Mouse (Mus musculus) midbrain, embryonic 13.5 days (tissue): ENCODE measurements around the gene Slc25a36. TPM values are rescaled to one million over a fixed set of nuclear protein-coding genes. Genes with fewer than 3 reads are reported as not detected.

Source experiments
- ATAC-seq: fragments of 200-750 bp; cut with Nextera tagmentation; 2 replicates; pipeline ENCODE4 v1.8.0; 2017; ENCODE audit warnings: mild to moderate bottlenecking, moderate TSS enrichment, moderate library complexity
- H3K27ac ChIP-seq: fragments of 300-500 bp; sonication (generic); 2 replicates; pipeline ENCODE4 v1.5.1; 2015; ENCODE audit warnings: inconsistent platforms, mild to moderate bottlenecking, moderate library complexity
- H3K27me3 ChIP-seq: fragments of 300-500 bp; sonication (generic); 2 replicates; pipeline ENCODE4 v1.6.1; 2015; ENCODE audit warnings: mild to moderate bottlenecking, inconsistent platforms
- H3K36me3 ChIP-seq: fragments of 300-500 bp; sonication (generic); 2 replicates; pipeline ENCODE4 v1.6.1; 2015; ENCODE audit warnings: mild to moderate bottlenecking, inconsistent platforms
- H3K4me1 ChIP-seq: fragments of 300-500 bp; sonication (generic); replicated peaks from 2 replicates; pipeline ENCODE4 v1.6.1; 2015; ENCODE audit warnings: inconsistent platforms
- H3K4me2 ChIP-seq: fragments of 300-500 bp; sonication (generic); replicated peaks from 2 replicates; pipeline ENCODE4 v1.6.1; 2015; ENCODE audit warnings: moderate library complexity, mild to moderate bottlenecking, inconsistent platforms
- H3K4me3 ChIP-seq: fragments of 300-500 bp; sonication (generic); replicated peaks from 2 replicates; pipeline ENCODE4 v1.5.1; 2015; ENCODE audit warnings: mild to moderate bottlenecking, inconsistent platforms
- H3K9ac ChIP-seq: fragments of 300-500 bp; sonication (generic); replicated peaks from 2 replicates; pipeline ENCODE4 v1.6.1; 2015; ENCODE audit warnings: mild to moderate bottlenecking, inconsistent platforms
- H3K9me3 ChIP-seq: fragments of 300-500 bp; sonication (generic); 2 replicates; pipeline ENCODE4 v1.6.1; 2016; ENCODE audit warnings: mild to moderate bottlenecking, inconsistent platforms
- WGBS: fragments of 180-500 bp; shearing (Covaris S2); methylation state at CpG from one replicate; pipeline ENCODE4 v1.1.7; 2015; 5-methylcytosine and 5-hydroxymethylcytosine counted together
- polyA plus RNA-seq: library from polyadenylated mRNA; unstranded; fragments of >200 nt; fragmentation: Nextera tagmentation; extraction: Ambion mirVana; gene quantifications from 2 replicates; pipeline ENCODE4 v1.2.1, GENCODE M21; 2015

Gene Slc25a36
- polyA plus RNA-seq, 1 experiment from 2014 or later: 74.5 TPM

GRCm38 (mm10) chr9:97105400-97105985 is 5.5 kb downstream of the Slc25a36 start:
- Histone ChIP-seq H3K27me3 (no peaks in the 10 kb centered on the region), H3K27ac (no peak overlapping the region), H3K9me3 (no peaks in the 10 kb centered on the region), H3K4me3 (no peak overlapping the region), H3K4me2 (no peak overlapping the region), H3K4me1 (peaks cover 25% of the 10 kb centered on the region), H3K9ac (no peak overlapping the region), H3K36me3 (no peaks in the 10 kb centered on the region)
- WGBS: 86% methylated on average over 2 of the region's 2 CpGs
- no peak for ATAC-seq

- Histone ChIP-seq H3K4me2 (no peak overlapping the region), H3K27ac (no peak overlapping the region), H3K27me3 (no peaks in the 10 kb centered on the region), H3K9me3 (no peaks in the 10 kb centered on the region), H3K9ac (no peak overlapping the region), H3K4me1 (peaks cover 8% of the 10 kb centered on the region), H3K36me3 (peaks cover 6% of the 10 kb centered on the region), H3K4me3 (no peak overlapping the region)
- no peak for ATAC-seq
- 89% methylated on average over 2 of the region's 2 CpGs for WGBS
Observed at GRCm38 (mm10) chr9:97103376-97104061, 7.4 kb downstream of the Slc25a36 start.

GRCm38 (mm10) chr9:97098985-97099384 is 12.0 kb downstream of the Slc25a36 start:
- peaks cover 36% of the 10 kb centered on the region for H3K36me3 ChIP-seq
- H3K4me2 ChIP-seq: no peak overlapping the region
- 88% methylated on average over 4 of the region's 4 CpGs for WGBS
- no peak overlapping the region for H3K9ac ChIP-seq
- H3K4me3 ChIP-seq: no peak overlapping the region
- 0 out of 2 replicates have a peak, but pooled peaks cover 5% of the 10 kb centered on the region for H3K4me1 ChIP-seq
- no peak overlapping the region for H3K27ac ChIP-seq
- no peaks in the 10 kb centered on the region for H3K9me3 ChIP-seq
- H3K27me3 ChIP-seq: no peaks in the 10 kb centered on the region
- no peak for ATAC-seq

- Histone ChIP-seq H3K9me3 (no peaks in the 10 kb centered on the region), H3K9ac (no peak overlapping the region), H3K27ac (no peak overlapping the region), H3K4me3 (no peak overlapping the region), H3K36me3 (peaks cover 49% of the 10 kb centered on the region), H3K4me2 (no peak overlapping the region), H3K4me1 (no peaks in the 10 kb centered on the region), H3K27me3 (no peaks in the 10 kb centered on the region)
- 86% methylated on average over 1 of the region's 1 CpGs for WGBS
- no peak for ATAC-seq
Observed at GRCm38 (mm10) chr9:97096180-97096579, 14.8 kb downstream of the Slc25a36 start.

- peaks cover 26% of the 10 kb centered on the region for H3K36me3 ChIP-seq
- H3K27ac ChIP-seq: no peak overlapping the region
- no peak overlapping the region for H3K4me3 ChIP-seq
- H3K9me3 ChIP-seq: no peaks in the 10 kb centered on the region
- H3K4me2 ChIP-seq: no peak overlapping the region
- ATAC-seq: no peak
- no peaks in the 10 kb centered on the region for H3K4me1 ChIP-seq
- no peaks in the 10 kb centered on the region for H3K27me3 ChIP-seq
- no peak overlapping the region for H3K9ac ChIP-seq
Observed at GRCm38 (mm10) chr9:97087850-97088249, 23.1 kb downstream of the Slc25a36 start.

GRCm38 (mm10) chr9:97084628-97085027 is 26.3 kb downstream of the Slc25a36 start:
- Histone ChIP-seq H3K36me3 (peaks cover 34% of the 10 kb centered on the region), H3K27ac (no peak overlapping the region), H3K9ac (no peak overlapping the region), H3K4me1 (no peaks in the 10 kb centered on the region), H3K4me2 (no peak overlapping the region), H3K27me3 (no peaks in the 10 kb centered on the region), H3K9me3 (no peaks in the 10 kb centered on the region), H3K4me3 (no peak overlapping the region)
- 82% methylated on average over 2 of the region's 2 CpGs for WGBS
- no peak for ATAC-seq

- no peak overlapping the region for H3K4me3 ChIP-seq
- H3K4me1 ChIP-seq: no peaks in the 10 kb centered on the region
- H3K27me3 ChIP-seq: no peaks in the 10 kb centered on the region
- no peak for ATAC-seq
- H3K4me2 ChIP-seq: no peak overlapping the region
- WGBS: 93% methylated on average over 4 of the region's 4 CpGs
- H3K9me3 ChIP-seq: no peaks in the 10 kb centered on the region
- H3K9ac ChIP-seq: no peak overlapping the region
- peaks cover 33% of the 10 kb centered on the region for H3K36me3 ChIP-seq
- no peak overlapping the region for H3K27ac ChIP-seq
Observed at GRCm38 (mm10) chr9:97081106-97081862, 29.7 kb downstream of the Slc25a36 start.

GRCm38 (mm10) chr9:97069911-97070310 is 41.0 kb downstream of the Slc25a36 start:
- no peak overlapping the region for H3K27ac ChIP-seq
- H3K4me3 ChIP-seq: no peak overlapping the region
- no peak for ATAC-seq
- H3K9me3 ChIP-seq: no peaks in the 10 kb centered on the region
- H3K9ac ChIP-seq: no peak overlapping the region
- peaks cover 14% of the 10 kb centered on the region for H3K4me1 ChIP-seq
- WGBS: 75% methylated on average over 5 of the region's 5 CpGs
- H3K4me2 ChIP-seq: no peak overlapping the region
- H3K36me3 ChIP-seq: no peaks in the 10 kb centered on the region
- no peaks in the 10 kb centered on the region for H3K27me3 ChIP-seq

GRCm38 (mm10) chr9:97069466-97069865 is 41.5 kb downstream of the Slc25a36 start:
- 92% methylated on average over 5 of the region's 5 CpGs for WGBS
- H3K36me3 ChIP-seq: no peaks in the 10 kb centered on the region
- no peak overlapping the region for H3K4me2 ChIP-seq
- no peak overlapping the region for H3K9ac ChIP-seq
- H3K4me3 ChIP-seq: no peak overlapping the region
- H3K27ac ChIP-seq: no peak overlapping the region
- H3K27me3 ChIP-seq: no peaks in the 10 kb centered on the region
- no peak for ATAC-seq
- H3K4me1 ChIP-seq: peaks cover 14% of the 10 kb centered on the region
- H3K9me3 ChIP-seq: no peaks in the 10 kb centered on the region

- peak; percentile 93 for ATAC-seq
- Histone ChIP-seq H3K27ac (no peak overlapping the region), H3K9ac (no peak overlapping the region), H3K36me3 (no peaks in the 10 kb centered on the region), H3K4me3 (no peak overlapping the region), H3K4me2 (no peak overlapping the region), H3K27me3 (no peaks in the 10 kb centered on the region), H3K4me1 (peaks cover 14% of the 10 kb centered on the region), H3K9me3 (no peaks in the 10 kb centered on the region)
- WGBS: 50% methylated on average over 9 of the region's 9 CpGs
Observed at GRCm38 (mm10) chr9:97068201-97069095, 42.5 kb downstream of the Slc25a36 start.

GRCm38 (mm10) chr9:97067761-97068160 is 43.2 kb downstream of the Slc25a36 start:
- Histone ChIP-seq H3K9ac (no peak overlapping the region), H3K36me3 (no peaks in the 10 kb centered on the region), H3K4me1 (peaks cover 14% of the 10 kb centered on the region), H3K27ac (no peak overlapping the region), H3K4me3 (no peak overlapping the region), H3K27me3 (no peaks in the 10 kb centered on the region), H3K4me2 (no peak overlapping the region), H3K9me3 (no peaks in the 10 kb centered on the region)
- ATAC-seq: no peak
- 76% methylated on average over 6 of the region's 6 CpGs for WGBS
